Mouse (Mus musculus): ENCODE results near the gene Anapc16. TPM values are rescaled to one million over a fixed set of nuclear protein-coding genes. Genes with fewer than 3 reads are reported as not detected.

The Anapc16 gene
- polyA plus RNA-seq, 1 experiment: 104 TPM

- Histone ChIP-seq H3K79me3 (ENCODE audit: low read depth) (peaks cover 12% of the 10 kb centered on the region), H3K4me3 (ENCODE audit: insufficient read depth, poor library complexity, severe bottlenecking) (no peak overlapping the region), H3K27me3 (ENCODE audit: control insufficient read depth, insufficient read depth, insufficient read length) (no peaks in the 10 kb centered on the region), H3K36me3 (ENCODE audit: control insufficient read depth, insufficient read depth) (peaks cover 74% of the 10 kb centered on the region), H3K79me2 (ENCODE audit: control insufficient read depth, insufficient read depth) (peaks cover 33% of the 10 kb centered on the region), H3ac (ENCODE audit: control insufficient read depth, insufficient read length, low read depth) (no peak overlapping the region)
- TF ChIP-seq MYOD1 (IDR thresholded peaks at IDR 0.05; ENCODE audit: control insufficient read depth, insufficient read length, low read depth) (no peak), MYOG (IDR thresholded peaks at IDR 0.05; ENCODE audit: control insufficient read depth, extremely low read depth, insufficient read length) (no peak), FOSL1 (IDR thresholded peaks at IDR 0.05; ENCODE audit: insufficient read depth, low read length, poor library complexity, severe bottlenecking) (no peak)
These were observed 12.5 kb downstream of the Anapc16 start for GRCm38 (mm10) chr10:59990393-59990792.

GRCm38 (mm10) chr10:59988036-59988435 is 14.9 kb downstream of the Anapc16 start:
- Histone ChIP-seq H3K4me3 (ENCODE audit: insufficient read depth, poor library complexity, severe bottlenecking) (no peak overlapping the region), H3K79me3 (ENCODE audit: low read depth) (peaks cover 3% of the 10 kb centered on the region), H3K36me3 (ENCODE audit: control insufficient read depth, insufficient read depth) (peaks cover 67% of the 10 kb centered on the region), H3K27me3 (ENCODE audit: control insufficient read depth, insufficient read depth, insufficient read length) (no peaks in the 10 kb centered on the region), H3K79me2 (ENCODE audit: control insufficient read depth, insufficient read depth) (peaks cover 18% of the 10 kb centered on the region), H3ac (ENCODE audit: control insufficient read depth, insufficient read length, low read depth) (no peak overlapping the region)
- no peak for TF ChIP-seq MYOD1 (IDR thresholded peaks at IDR 0.05; ENCODE audit: control insufficient read depth, insufficient read length, low read depth)
- TF ChIP-seq USF1 (IDR thresholded peaks at IDR 0.05; ENCODE audit: low read depth): no peak
- no peak for TF ChIP-seq FOSL1 (IDR thresholded peaks at IDR 0.05; ENCODE audit: insufficient read depth, low read length, poor library complexity, severe bottlenecking)
- no peak for TF ChIP-seq CEBPB (IDR thresholded peaks at IDR 0.05; ENCODE audit: low read depth)
- TF ChIP-seq MAX (IDR thresholded peaks at IDR 0.05): no peak
- no peak for TF ChIP-seq MYOG (IDR thresholded peaks at IDR 0.05; ENCODE audit: control insufficient read depth, extremely low read depth, insufficient read length)
- no peak for TF ChIP-seq CTCF (IDR thresholded peaks at IDR 0.05; ENCODE audit: control insufficient read depth, insufficient read depth, insufficient read length)

GRCm38 (mm10) chr10:59982379-59982873 is 20.5 kb downstream of the Anapc16 start:
- Histone ChIP-seq H3K27me3 (ENCODE audit: control insufficient read depth, insufficient read depth, insufficient read length) (no peaks in the 10 kb centered on the region), H3K79me3 (ENCODE audit: low read depth) (no peaks in the 10 kb centered on the region), H3ac (ENCODE audit: control insufficient read depth, insufficient read length, low read depth) (no peak overlapping the region), H3K4me3 (ENCODE audit: insufficient read depth, poor library complexity, severe bottlenecking) (no peak overlapping the region), H3K79me2 (ENCODE audit: control insufficient read depth, insufficient read depth) (no peaks in the 10 kb centered on the region), H3K36me3 (ENCODE audit: control insufficient read depth, insufficient read depth) (peaks cover 26% of the 10 kb centered on the region)
- TF ChIP-seq MYOD1 (IDR thresholded peaks at IDR 0.05; ENCODE audit: control insufficient read depth, insufficient read length, low read depth) (no peak), CTCF (IDR thresholded peaks at IDR 0.05; ENCODE audit: control insufficient read depth, insufficient read depth, insufficient read length) (no peak), MAX (IDR thresholded peaks at IDR 0.05) (no peak), USF1 (IDR thresholded peaks at IDR 0.05; ENCODE audit: low read depth) (no peak), CEBPB (IDR thresholded peaks at IDR 0.05; ENCODE audit: low read depth) (no peak), FOSL1 (IDR thresholded peaks at IDR 0.05; ENCODE audit: insufficient read depth, low read length, poor library complexity, severe bottlenecking) (no peak)

DNA sequence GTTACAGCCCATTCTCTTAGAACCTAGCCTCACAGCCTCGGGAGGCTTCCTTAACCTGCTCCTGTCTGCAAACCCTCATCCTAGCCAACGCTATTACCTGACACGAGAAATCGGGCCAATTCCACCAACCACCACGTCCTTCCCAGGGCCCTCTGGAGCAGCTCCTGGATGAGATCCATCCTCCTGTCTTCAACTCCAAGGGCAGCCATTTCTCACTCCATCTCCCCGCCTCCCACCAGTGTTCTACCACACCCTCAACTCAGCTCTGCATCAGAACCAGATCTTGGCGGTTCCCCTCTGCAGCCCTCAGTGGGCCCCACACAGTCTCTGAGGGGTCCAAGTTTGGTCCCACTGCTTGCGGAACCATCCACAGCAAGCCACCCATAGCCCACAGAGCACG is 21.1 kb downstream of the Anapc16 start:
- Histone ChIP-seq H3K36me3 (ENCODE audit: control insufficient read depth, insufficient read depth) (peaks cover 20% of the 10 kb centered on the region), H3K4me3 (ENCODE audit: insufficient read depth, poor library complexity, severe bottlenecking) (no peak overlapping the region), H3ac (ENCODE audit: control insufficient read depth, insufficient read length, low read depth) (no peak overlapping the region), H3K79me2 (ENCODE audit: control insufficient read depth, insufficient read depth) (no peaks in the 10 kb centered on the region), H3K27me3 (ENCODE audit: control insufficient read depth, insufficient read depth, insufficient read length) (no peaks in the 10 kb centered on the region), H3K79me3 (ENCODE audit: low read depth) (no peaks in the 10 kb centered on the region)
- no peak for TF ChIP-seq MAX (IDR thresholded peaks at IDR 0.05)
- TF ChIP-seq CTCF (IDR thresholded peaks at IDR 0.05; ENCODE audit: control insufficient read depth, insufficient read depth, insufficient read length): no peak
- no peak for TF ChIP-seq MYOD1 (IDR thresholded peaks at IDR 0.05; ENCODE audit: control insufficient read depth, insufficient read length, low read depth)
- TF ChIP-seq MYOG (IDR thresholded peaks at IDR 0.05; ENCODE audit: control insufficient read depth, extremely low read depth, insufficient read length): no peak
- no peak for TF ChIP-seq USF1 (IDR thresholded peaks at IDR 0.05; ENCODE audit: low read depth)
- no peak for TF ChIP-seq CEBPB (IDR thresholded peaks at IDR 0.05; ENCODE audit: low read depth)
- no peak for TF ChIP-seq FOSL1 (IDR thresholded peaks at IDR 0.05; ENCODE audit: insufficient read depth, low read length, poor library complexity, severe bottlenecking)

DNA sequence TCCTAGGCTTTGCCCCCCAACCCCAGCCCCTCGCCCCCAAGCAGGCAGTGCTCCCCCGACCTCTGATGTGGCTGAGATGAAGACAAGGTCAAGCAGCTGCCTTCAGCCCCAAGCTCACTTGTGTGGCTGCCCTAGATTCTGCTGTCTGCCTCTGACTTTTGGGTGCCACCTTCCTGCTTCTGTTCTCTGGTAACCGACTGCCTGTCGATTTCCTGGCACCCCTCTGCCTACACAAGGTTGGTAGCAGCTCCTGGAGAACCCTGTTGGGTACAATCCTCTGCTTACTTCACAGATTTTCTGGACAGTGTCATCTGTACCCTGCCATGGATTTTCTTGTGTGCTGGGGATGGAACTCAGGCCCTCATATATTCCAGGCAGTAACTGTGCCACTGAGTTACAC is 21.6 kb downstream of the Anapc16 start:
- Histone ChIP-seq H3K4me3 (ENCODE audit: insufficient read depth, poor library complexity, severe bottlenecking) (no peak overlapping the region), H3K79me3 (ENCODE audit: low read depth) (no peaks in the 10 kb centered on the region), H3K36me3 (ENCODE audit: control insufficient read depth, insufficient read depth) (peaks cover 17% of the 10 kb centered on the region), H3K79me2 (ENCODE audit: control insufficient read depth, insufficient read depth) (no peaks in the 10 kb centered on the region), H3ac (ENCODE audit: control insufficient read depth, insufficient read length, low read depth) (no peak overlapping the region), H3K27me3 (ENCODE audit: control insufficient read depth, insufficient read depth, insufficient read length) (no peaks in the 10 kb centered on the region)
- TF ChIP-seq USF1 (IDR thresholded peaks at IDR 0.05; ENCODE audit: low read depth) (no peak), FOSL1 (IDR thresholded peaks at IDR 0.05; ENCODE audit: insufficient read depth, low read length, poor library complexity, severe bottlenecking) (no peak), CTCF (IDR thresholded peaks at IDR 0.05; ENCODE audit: control insufficient read depth, insufficient read depth, insufficient read length) (no peak), MYOD1 (IDR thresholded peaks at IDR 0.05; ENCODE audit: control insufficient read depth, insufficient read length, low read depth) (no peak), MYOG (IDR thresholded peaks at IDR 0.05; ENCODE audit: control insufficient read depth, extremely low read depth, insufficient read length) (no peak), MAX (IDR thresholded peaks at IDR 0.05) (no peak), CEBPB (IDR thresholded peaks at IDR 0.05; ENCODE audit: low read depth) (no peak)

- H3K79me3 ChIP-seq (ENCODE audit: low read depth): no peaks in the 10 kb centered on the region
- H3K36me3 ChIP-seq (ENCODE audit: control insufficient read depth, insufficient read depth): peaks cover 13% of the 10 kb centered on the region
- no peak overlapping the region for H3K4me3 ChIP-seq (ENCODE audit: insufficient read depth, poor library complexity, severe bottlenecking)
- H3K27me3 ChIP-seq (ENCODE audit: control insufficient read depth, insufficient read depth, insufficient read length): no peaks in the 10 kb centered on the region
- TF ChIP-seq FOSL1 (IDR thresholded peaks at IDR 0.05; ENCODE audit: insufficient read depth, low read length, poor library complexity, severe bottlenecking) (no peak), MYOG (IDR thresholded peaks at IDR 0.05; ENCODE audit: control insufficient read depth, extremely low read depth, insufficient read length) (no peak), CEBPB (IDR thresholded peaks at IDR 0.05; ENCODE audit: low read depth) (no peak), USF1 (IDR thresholded peaks at IDR 0.05; ENCODE audit: low read depth) (no peak), CTCF (IDR thresholded peaks at IDR 0.05; ENCODE audit: control insufficient read depth, insufficient read depth, insufficient read length) (no peak), MAX (IDR thresholded peaks at IDR 0.05) (no peak), MYOD1 (IDR thresholded peaks at IDR 0.05; ENCODE audit: control insufficient read depth, insufficient read length, low read depth) (no peak)
- H3K79me2 ChIP-seq (ENCODE audit: control insufficient read depth, insufficient read depth): no peaks in the 10 kb centered on the region
- no peak overlapping the region for H3ac ChIP-seq (ENCODE audit: control insufficient read depth, insufficient read length, low read depth)
These were observed 22.1 kb downstream of the Anapc16 start for GRCm38 (mm10) chr10:59980815-59981244.

Measured in C2C12 (cell line).